Mouse (Mus musculus) megakaryocyte, embryonic 14.5 days (primary cell): ENCODE measurements around the gene Zscan4f. TPM values are rescaled to one million over a fixed set of nuclear protein-coding genes. Genes with fewer than 3 reads are reported as not detected.
"Not testable (repeated sequence)": the region's sequence is repeated elsewhere in the genome, so short reads cannot be mapped to it uniquely, and the experiment has no call there.

ENCODE experiments used
- H3K27me3 ChIP-seq: replicated peaks from 2 replicates; pipeline ENCODE3; 2012; ENCODE audit warnings: inconsistent platforms
- H3K36me3 ChIP-seq: replicated peaks from 2 replicates; pipeline ENCODE3; 2012; ENCODE audit warnings: low read length, inconsistent platforms, mixed read lengths
- H3K4me1 ChIP-seq: 2 replicates; pipeline ENCODE4 v1.6.1; 2012; ENCODE audit warnings: inconsistent platforms
- H3K4me3 ChIP-seq: replicated peaks from 2 replicates; pipeline ENCODE3; 2012; ENCODE audit warnings: moderate library complexity, mild to moderate bottlenecking, inconsistent platforms
- H3K9me3 ChIP-seq: 2 replicates; pipeline ENCODE4 v1.6.1; 2012; ENCODE audit warnings: inconsistent platforms
- polyA plus RNA-seq: library from polyadenylated mRNA; stranded (reverse); fragments of >175 nt; gene quantifications from 2 replicates; pipeline ENCODE4 v1.2.3, GENCODE M21; 2012; ENCODE audit warnings: low replicate concordance; ENCODE audit not compliant: insufficient read depth

Zscan4f gene
- not detected in 2 replicates for polyA plus RNA-seq

- not testable (repeated sequence) for H3K36me3 ChIP-seq, H3K27me3 ChIP-seq, H3K4me3 ChIP-seq, H3K4me1 ChIP-seq, H3K9me3 ChIP-seq
These were observed at the start of gene Zscan4f for GRCm38 (mm10) chr7:11397615-11398014. Gene Zscan4f (plus strand): TSS chr7:11397915.

GRCm38 (mm10) chr7:11384641-11385040 is 13.1 kb upstream of the Zscan4f start:
- H3K4me1 ChIP-seq, H3K9me3 ChIP-seq, H3K4me3 ChIP-seq, H3K36me3 ChIP-seq, H3K27me3 ChIP-seq: not testable (repeated sequence)

Other genes starting within 250 kb of the Zscan4f start
- not detected in 2 replicates for gene Zscan4d, start 231.8 kb upstream of the Zscan4f start, polyA plus RNA-seq
- gene Zscan4e, start 87.2 kb upstream of the Zscan4f start, polyA plus RNA-seq, result not detected in 2 replicates
- gene Zscan4-ps2, start 116.4 kb downstream of the Zscan4f start, polyA plus RNA-seq, result not detected in 2 replicates
- gene Zscan4-ps3, start 211.4 kb downstream of the Zscan4f start, polyA plus RNA-seq, result not detected in 2 replicates